Mouse (Mus musculus): ENCODE measurements around the gene Bhlhe41. TPM values are rescaled to one million over a fixed set of nuclear protein-coding genes. Genes with fewer than 3 reads are reported as not detected.

Bhlhe41 gene
- polyA plus RNA-seq, 2 experiments = 0.07 to 0.13 TPM

GRCm38 (mm10) chr6:145852708-145853107, 12.7 kb downstream of the Bhlhe41 start:
- no peak for ATAC-seq (ENCODE audit: insufficient read depth)
- Histone ChIP-seq H3K27me3 (ENCODE audit: control insufficient read depth, insufficient read depth, low read length) (no peaks in the 10 kb centered on the region), H3K36me3 (replicated peaks; ENCODE audit: control insufficient read depth, insufficient read depth, low read depth) (no peaks in the 10 kb centered on the region), H3K4me1 (replicated peaks; ENCODE audit: control insufficient read depth in 2 of 2, insufficient read depth in 2 of 2, low read length in 1 of 2) (0 out of 4 replicates have a peak, but pooled peaks cover 0 to 3% of the 10 kb centered on the region in 2 experiments), H3K27ac (no peak overlapping the region), H3K9me3 (ENCODE audit: control insufficient read depth, low read length) (no peaks in the 10 kb centered on the region), H3K4me3 (ENCODE audit: insufficient read depth in 1 of 2, low read depth in 2 of 2, low read length in 2 of 2) (no peak overlapping the region), H3K9ac (replicated peaks) (no peak overlapping the region), H3K4me2 (ENCODE audit: low read depth) (no peak overlapping the region)
- 73% methylated on average over 7 of the region's 7 CpGs for WGBS (ENCODE audit: insufficient replicate concordance)
- no peak for TF ChIP-seq CTCF (IDR thresholded peaks at IDR 0.05; ENCODE audit: low read depth)
- no peak for TF ChIP-seq EP300 (IDR thresholded peaks at IDR 0.05; ENCODE audit: low read depth)
- DNase-seq (ENCODE audit: low read depth in 3 of 3, low spot score in 3 of 3) = no peak

GRCm38 (mm10) chr6:145851956-145852355, 13.4 kb downstream of the Bhlhe41 start:
- no peak overlapping the region for H3K4me3 ChIP-seq (ENCODE audit: insufficient read depth in 1 of 2, low read depth in 2 of 2, low read length in 2 of 2)
- no peaks in the 10 kb centered on the region for H3K9me3 ChIP-seq (ENCODE audit: control insufficient read depth, low read length)
- WGBS (ENCODE audit: insufficient replicate concordance) = 66% methylated on average over 11 of the region's 11 CpGs
- no peak for TF ChIP-seq CTCF (IDR thresholded peaks at IDR 0.05; ENCODE audit: low read depth)
- no peak for TF ChIP-seq EP300 (IDR thresholded peaks at IDR 0.05; ENCODE audit: low read depth)
- no peaks in the 10 kb centered on the region for H3K36me3 ChIP-seq (replicated peaks; ENCODE audit: control insufficient read depth, insufficient read depth, low read depth)
- DNase-seq (ENCODE audit: low read depth in 3 of 3, low spot score in 3 of 3) = no peak
- H3K4me1 ChIP-seq (replicated peaks; ENCODE audit: control insufficient read depth in 2 of 2, insufficient read depth in 2 of 2, low read length in 1 of 2) = 0 out of 4 replicates have a peak, but pooled peaks cover 0 to 3% of the 10 kb centered on the region in 2 experiments
- H3K27ac ChIP-seq = no peak overlapping the region
- ATAC-seq (ENCODE audit: insufficient read depth) = no peak
- no peak overlapping the region for H3K4me2 ChIP-seq (ENCODE audit: low read depth)
- no peak overlapping the region for H3K9ac ChIP-seq (replicated peaks)
- no peaks in the 10 kb centered on the region for H3K27me3 ChIP-seq (ENCODE audit: control insufficient read depth, insufficient read depth, low read length)

- Histone ChIP-seq H3K27me3 (ENCODE audit: control insufficient read depth, insufficient read depth, low read length) (no peaks in the 10 kb centered on the region), H3K9ac (replicated peaks) (no peak overlapping the region), H3K4me2 (ENCODE audit: low read depth) (no peak overlapping the region), H3K4me3 (ENCODE audit: insufficient read depth in 1 of 2, low read depth in 2 of 2, low read length in 2 of 2) (no peak overlapping the region), H3K9me3 (ENCODE audit: control insufficient read depth, low read length) (no peaks in the 10 kb centered on the region), H3K4me1 (replicated peaks; ENCODE audit: control insufficient read depth in 2 of 2, insufficient read depth in 2 of 2, low read length in 1 of 2) (0 out of 4 replicates have a peak, but pooled peaks cover 0 to 2% of the 10 kb centered on the region in 2 experiments), H3K36me3 (replicated peaks; ENCODE audit: control insufficient read depth, insufficient read depth, low read depth) (no peaks in the 10 kb centered on the region), H3K27ac (no peak overlapping the region)
- DNase-seq (ENCODE audit: low read depth in 3 of 3, low spot score in 3 of 3) = no peak
- TF ChIP-seq EP300 (IDR thresholded peaks at IDR 0.05; ENCODE audit: low read depth) = no peak
- no peak for TF ChIP-seq CTCF (IDR thresholded peaks at IDR 0.05; ENCODE audit: low read depth)
- ATAC-seq (ENCODE audit: insufficient read depth) = no peak
- 11% methylated on average over 2 of the region's 2 CpGs for whole genome bisulfite sequencing (ENCODE audit: insufficient replicate concordance)
Observed at GRCm38 (mm10) chr6:145850789-145851188, 14.6 kb downstream of the Bhlhe41 start.

- Histone ChIP-seq H3K4me2 (ENCODE audit: low read depth) (no peak overlapping the region), H3K27ac (no peak overlapping the region), H3K9me3 (ENCODE audit: control insufficient read depth, low read length) (no peaks in the 10 kb centered on the region), H3K4me1 (replicated peaks; ENCODE audit: control insufficient read depth in 2 of 2, insufficient read depth in 2 of 2, low read length in 1 of 2) (no peaks in the 10 kb centered on the region), H3K27me3 (ENCODE audit: control insufficient read depth, insufficient read depth, low read length) (no peaks in the 10 kb centered on the region), H3K9ac (replicated peaks) (no peak overlapping the region), H3K36me3 (replicated peaks; ENCODE audit: control insufficient read depth, insufficient read depth, low read depth) (no peaks in the 10 kb centered on the region), H3K4me3 (ENCODE audit: insufficient read depth in 1 of 2, low read depth in 2 of 2, low read length in 2 of 2) (no peak overlapping the region)
- ATAC-seq (ENCODE audit: insufficient read depth) (no peak), DNase-seq (ENCODE audit: low read depth in 3 of 3, low spot score in 3 of 3) (no peak)
- TF ChIP-seq EP300 (IDR thresholded peaks at IDR 0.05; ENCODE audit: low read depth) = no peak
- no peak for TF ChIP-seq CTCF (IDR thresholded peaks at IDR 0.05; ENCODE audit: low read depth)
- WGBS (ENCODE audit: insufficient replicate concordance) = 70% methylated on average over 8 of the region's 8 CpGs
Observed at GRCm38 (mm10) chr6:145847661-145848060, 17.7 kb downstream of the Bhlhe41 start.

GRCm38 (mm10) chr6:145846948-145847347, 18.4 kb downstream of the Bhlhe41 start:
- DNase-seq (ENCODE audit: low read depth in 3 of 3, low spot score in 3 of 3) (no peak), ATAC-seq (ENCODE audit: insufficient read depth) (no peak)
- Histone ChIP-seq H3K4me3 (ENCODE audit: insufficient read depth in 1 of 2, low read depth in 2 of 2, low read length in 2 of 2) (no peak overlapping the region), H3K9me3 (ENCODE audit: control insufficient read depth, low read length) (no peaks in the 10 kb centered on the region), H3K27ac (no peak overlapping the region), H3K27me3 (ENCODE audit: control insufficient read depth, insufficient read depth, low read length) (no peaks in the 10 kb centered on the region), H3K36me3 (replicated peaks; ENCODE audit: control insufficient read depth, insufficient read depth, low read depth) (no peaks in the 10 kb centered on the region), H3K4me1 (replicated peaks; ENCODE audit: control insufficient read depth in 2 of 2, insufficient read depth in 2 of 2, low read length in 1 of 2) (no peaks in the 10 kb centered on the region), H3K9ac (replicated peaks) (no peak overlapping the region), H3K4me2 (ENCODE audit: low read depth) (no peak overlapping the region)
- TF ChIP-seq CTCF (IDR thresholded peaks at IDR 0.05; ENCODE audit: low read depth) (no peak), EP300 (IDR thresholded peaks at IDR 0.05; ENCODE audit: low read depth) (no peak)
- 63% methylated on average over 6 of the region's 6 CpGs for WGBS (ENCODE audit: insufficient replicate concordance)
